Mouse (Mus musculus): ENCODE measurements around the gene Tgfbrap1.

DNA sequence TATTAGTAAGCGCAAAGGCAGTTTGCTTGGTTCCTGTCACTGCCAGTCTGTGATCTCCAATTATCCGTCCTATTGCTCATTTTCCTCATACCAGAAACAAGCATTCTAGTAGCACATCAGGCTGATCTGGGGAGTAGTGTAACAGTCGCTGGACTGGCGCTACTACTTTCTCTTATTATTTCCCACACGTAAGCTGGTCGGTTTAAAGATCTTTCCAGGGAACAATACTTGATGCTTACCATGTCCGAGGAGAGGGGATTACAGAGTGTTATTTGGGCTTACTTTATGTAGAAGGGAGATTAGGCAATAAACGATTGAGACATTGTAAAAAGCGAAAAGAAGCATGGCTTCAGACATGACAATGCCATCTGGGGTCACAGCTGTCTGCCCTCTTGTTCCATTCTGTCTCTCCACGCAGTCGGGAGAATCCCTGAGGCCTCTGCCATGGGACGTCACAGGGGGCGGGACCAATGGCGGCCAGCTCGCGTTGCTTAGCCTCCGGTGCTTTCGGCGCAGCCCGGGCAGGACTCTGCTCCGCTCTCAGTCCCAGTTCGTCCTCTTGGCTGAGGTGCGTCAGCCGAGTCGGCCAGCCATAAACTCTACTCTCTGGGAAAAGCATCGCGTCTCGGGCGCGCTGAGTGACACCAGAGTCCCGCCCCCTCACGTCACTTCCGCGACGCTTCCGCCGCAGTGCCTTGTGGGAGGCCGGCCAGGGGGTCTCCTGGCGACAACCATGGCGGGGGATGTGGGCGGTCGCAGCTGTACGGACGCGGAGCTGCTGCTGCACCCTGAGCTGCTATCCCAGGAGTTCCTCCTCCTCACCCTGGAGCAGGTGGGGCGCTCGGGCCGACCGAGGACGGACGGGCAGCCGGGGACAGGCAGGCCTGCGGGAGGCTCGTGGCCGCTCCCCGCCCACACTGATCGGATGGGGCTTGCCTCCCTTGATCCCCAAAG, at the start of gene Tgfbrap1, which contains the start of gene AI597479:
- no peak for TF ChIP-seq CTCF (IDR thresholded peaks at IDR 0.05; ENCODE audit: insufficient read depth, low read length)
- peak; percentile 87; the same call in 1 of the 2 replicates for TF ChIP-seq POLR2A (IDR thresholded peaks at IDR 0.05; ENCODE audit: borderline replicate concordance, extremely low read depth, low read depth, low read length)

All from lung, adult 2 months (tissue).